Mouse (Mus musculus) CH12.LX (cell line): ENCODE measurements at regions not wholly inside any gene's neighbourhood (a gene's known extent, or its start where the extent isn't known, plus 50 kb on each side); places are given as distances from the start of the nearest gene placed in this dataset.

ENCODE experiments used
- DNase-seq: peaks from one replicate; pipeline ENCODE4 v3.0.0-alpha.2; 2013; ENCODE audit errors: extremely low read depth
- H3K27ac ChIP-seq: 2 replicates; pipeline ENCODE4 v1.5.1; 2012; ENCODE audit warnings: low read depth, mild to moderate bottlenecking, control low read depth, moderate library complexity; ENCODE audit not compliant: insufficient read depth
- H3K27me3 ChIP-seq: replicated peaks from 2 replicates; pipeline ENCODE3; 2012; ENCODE audit warnings: inconsistent platforms
- H3K36me3 ChIP-seq, 2 experiments: replicated peaks in 1 of 2; 2 replicates each; pipeline versions ENCODE3 to v1.6.1; 2012; ENCODE audit warnings: inconsistent platforms in 1 of 2, low read length in 1 of 2, mild to moderate bottlenecking in 1 of 2, mixed read lengths in 1 of 2, moderate library complexity in 1 of 2; ENCODE audit not compliant: control insufficient read depth in 1 of 2, insufficient read depth in 1 of 2
- H3K4me1 ChIP-seq, 2 experiments: 2 replicates each; pipeline ENCODE4 v1.6.1; 2012; ENCODE audit warnings: inconsistent platforms in 1 of 2, moderate library complexity in 1 of 2; ENCODE audit not compliant: insufficient read depth in 2 of 2, control insufficient read depth in 1 of 2
- H3K4me2 ChIP-seq: 2 replicates; pipeline ENCODE4 v1.6.1; 2012; ENCODE audit warnings: low read depth, mild to moderate bottlenecking, control low read depth; ENCODE audit not compliant: poor library complexity, insufficient read depth, severe bottlenecking
- H3K4me3 ChIP-seq, 3 experiments: fragments of 150-350 bp in 1 of 3; sonication (generic) in 1 of 3; replicated peaks in 1 of 3; 2 replicates each; pipeline versions ENCODE3 to v1.5.1; 2011 to 2012; ENCODE audit warnings: low read depth in 2 of 3, low read length in 2 of 3, mild to moderate bottlenecking in 2 of 3, moderate library complexity in 2 of 3, control low read depth in 1 of 3, improper control_type of control experiment in 1 of 3, inconsistent platforms in 1 of 3, mixed read lengths in 1 of 3; ENCODE audit not compliant: poor library complexity in 1 of 3
- H3K79me2 ChIP-seq: replicated peaks from 2 replicates; pipeline ENCODE4 v1.6.1; 2012; ENCODE audit warnings: mild to moderate bottlenecking, moderate library complexity; ENCODE audit not compliant: control insufficient read depth, poor library complexity, insufficient read depth, severe bottlenecking; ENCODE audit errors: extremely low read depth
- H3K9ac ChIP-seq: 2 replicates; pipeline ENCODE4 v1.6.1; 2012; ENCODE audit warnings: low read depth, mild to moderate bottlenecking, control low read depth, moderate library complexity; ENCODE audit not compliant: insufficient read depth
- H3K9me3 ChIP-seq: replicated peaks from 2 replicates; pipeline ENCODE3; 2012; ENCODE audit warnings: low read length, inconsistent platforms, mixed read lengths
- CHD1 ChIP-seq: IDR thresholded peaks from 2 replicates; pipeline ENCODE4 v1.6.1; 2012; ENCODE audit warnings: low read depth, low read length, improper control_type of control experiment, inconsistent platforms
- CHD2 ChIP-seq: IDR thresholded peaks from 2 replicates; pipeline ENCODE4 v1.6.1; 2011; ENCODE audit warnings: low read length, improper control_type of control experiment
- EP300 ChIP-seq: IDR thresholded peaks from 2 replicates; pipeline ENCODE4 v1.6.1; 2011; ENCODE audit warnings: low read length, improper control_type of control experiment
- HCFC1 ChIP-seq: IDR thresholded peaks from 2 replicates; pipeline ENCODE4 v1.6.1; 2012; ENCODE audit warnings: low read depth, mild to moderate bottlenecking, inconsistent platforms, low read length, improper control_type of control experiment
- MAX ChIP-seq: IDR thresholded peaks from 2 replicates; pipeline ENCODE4 v1.6.1; 2011; ENCODE audit warnings: low read length, improper control_type of control experiment
- MEF2A ChIP-seq: IDR thresholded peaks from 2 replicates; pipeline ENCODE4 v1.6.1; 2014; ENCODE audit warnings: low read depth, mild to moderate bottlenecking, inconsistent platforms, low read length, improper control_type of control experiment, borderline replicate concordance
- MXI1 ChIP-seq: IDR thresholded peaks from 2 replicates; pipeline ENCODE4 v1.6.1; 2011; ENCODE audit warnings: mild to moderate bottlenecking, low read depth, low read length, improper control_type of control experiment
- MYC ChIP-seq: IDR thresholded peaks from 2 replicates; pipeline ENCODE4 v1.6.1; 2011; ENCODE audit warnings: low read depth, mild to moderate bottlenecking, improper control_type of control experiment, low read length
- NELFE ChIP-seq: IDR thresholded peaks from 2 replicates; pipeline ENCODE4 v1.6.1; 2011; ENCODE audit warnings: low read depth, low read length, improper control_type of control experiment
- PAX5 ChIP-seq: IDR thresholded peaks from 2 replicates; pipeline ENCODE4 v1.6.1; 2012; ENCODE audit warnings: low read length, inconsistent platforms, mixed read lengths
- SIN3A ChIP-seq: IDR thresholded peaks from 2 replicates; pipeline ENCODE4 v1.6.1; 2012; ENCODE audit warnings: low read length, improper control_type of control experiment, inconsistent platforms
- TBP ChIP-seq: conservative IDR thresholded peaks from 2 replicates; pipeline ENCODE4 v1.6.1; 2011; ENCODE audit warnings: low read depth, low read length, improper control_type of control experiment
- UBTF ChIP-seq: IDR thresholded peaks from 2 replicates; pipeline ENCODE4 v1.6.1; 2012; ENCODE audit warnings: low read depth, mild to moderate bottlenecking, inconsistent platforms, low read length, improper control_type of control experiment, moderate library complexity
- USF2 ChIP-seq: conservative IDR thresholded peaks from 2 replicates; pipeline ENCODE4 v1.6.1; 2011; ENCODE audit warnings: low read depth, low read length, improper control_type of control experiment
- ZC3H11A ChIP-seq: IDR thresholded peaks from 2 replicates; pipeline ENCODE4 v1.6.1; 2012; ENCODE audit warnings: low read depth, mild to moderate bottlenecking, inconsistent platforms, low read length, improper control_type of control experiment
- dilution Hi-C: fragments of 300-500 bp; cut with MboI; formaldehyde crosslinking; loops from 2 replicates; pipeline ENCODE4 v1.14.3; 2020; ENCODE audit warnings: low sequenced_read_pairs; ENCODE audit not compliant: extremely low pct_unique_long_range_greater_than_20kb, extremely low pct_ligation_motif_present
- in situ Hi-C: fragments of 300-500 bp; cut with MboI; formaldehyde crosslinking; loops from 3 replicates; pipeline ENCODE4 v1.14.3; 2019; ENCODE audit warnings: low sequenced_read_pairs, low pct_ligation_motif_present, low pct_unique_long_range_greater_than_20kb, mixed read lengths

DNA sequence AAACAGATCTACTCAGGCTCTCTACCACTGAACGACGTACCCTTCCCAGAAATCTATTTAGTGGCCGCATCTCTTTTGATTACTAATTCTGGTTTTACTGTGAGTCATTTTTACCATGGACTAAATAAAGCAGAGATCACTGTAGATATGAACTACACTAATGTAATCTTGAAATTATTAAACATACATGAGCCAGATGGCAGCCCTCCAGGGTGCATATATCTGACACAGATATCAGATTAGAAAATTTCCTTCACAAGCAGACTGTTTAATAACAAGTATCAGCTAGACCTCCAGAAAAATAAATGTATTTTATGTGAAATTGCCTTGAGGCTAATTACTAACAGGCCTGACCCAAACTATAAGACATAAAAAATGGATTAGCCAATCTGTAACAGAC, 388.4 kb downstream of the Lmo7 start:
- dilution Hi-C loops = no loop called here
- no peak overlapping the region for H3K9ac ChIP-seq
- H3K4me3 ChIP-seq = no peak overlapping the region
- H3K27me3 ChIP-seq = no peaks in the 10 kb centered on the region
- no peaks in the 10 kb centered on the region for H3K36me3 ChIP-seq
- in situ Hi-C loops = no loop called here
- no peak for DNase-seq
- H3K79me2 ChIP-seq = no peaks in the 10 kb centered on the region
- H3K9me3 ChIP-seq = no peaks in the 10 kb centered on the region
- TF ChIP-seq SIN3A (no peak), USF2 (no peak), PAX5 (no peak), CHD1 (no peak), MXI1 (no peak), MAX (no peak), CHD2 (no peak), MEF2A (no peak), EP300 (no peak)
- no peak overlapping the region for H3K27ac ChIP-seq
- no peaks in the 10 kb centered on the region for H3K4me1 ChIP-seq
- H3K4me2 ChIP-seq = no peak overlapping the region

DNA sequence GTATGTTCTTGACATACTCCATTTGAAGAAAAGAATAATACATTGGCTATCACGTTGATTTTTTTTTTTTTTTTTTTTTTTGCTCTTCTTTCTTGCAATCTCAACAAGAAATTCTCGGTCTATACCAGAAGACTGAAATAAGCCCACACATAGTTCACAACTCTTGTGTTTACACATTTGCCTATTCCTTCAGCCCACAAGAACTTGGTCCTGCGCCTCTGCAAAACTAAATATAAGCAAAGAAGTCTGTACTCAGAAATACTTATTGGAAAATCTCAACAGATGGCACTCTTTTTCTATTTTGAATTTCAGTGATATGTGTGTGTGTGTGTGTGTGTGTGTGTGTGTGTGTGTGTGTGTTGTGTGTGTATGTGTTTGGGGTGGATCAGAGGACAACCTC, 376.4 kb downstream of the Lmo7 start:
- H3K4me3 ChIP-seq = no peak overlapping the region
- TF ChIP-seq HCFC1 = no peak
- no peak for TF ChIP-seq ZC3H11A
- TF ChIP-seq NELFE = no peak
- TF ChIP-seq SIN3A = no peak
- no peak for TF ChIP-seq UBTF
- no peak for TF ChIP-seq TBP
- no peak overlapping the region for H3K4me2 ChIP-seq
- no peaks in the 10 kb centered on the region for H3K79me2 ChIP-seq
- no peak overlapping the region for H3K9ac ChIP-seq
- dilution Hi-C loops (no loop called here), in situ Hi-C loops (no loop called here)
- H3K27ac ChIP-seq = no peak overlapping the region
- no peaks in the 10 kb centered on the region for H3K27me3 ChIP-seq
- DNase-seq = no peak
- no peaks in the 10 kb centered on the region for H3K4me1 ChIP-seq
- H3K36me3 ChIP-seq = no peaks in the 10 kb centered on the region
- no peaks in the 10 kb centered on the region for H3K9me3 ChIP-seq

DNA sequence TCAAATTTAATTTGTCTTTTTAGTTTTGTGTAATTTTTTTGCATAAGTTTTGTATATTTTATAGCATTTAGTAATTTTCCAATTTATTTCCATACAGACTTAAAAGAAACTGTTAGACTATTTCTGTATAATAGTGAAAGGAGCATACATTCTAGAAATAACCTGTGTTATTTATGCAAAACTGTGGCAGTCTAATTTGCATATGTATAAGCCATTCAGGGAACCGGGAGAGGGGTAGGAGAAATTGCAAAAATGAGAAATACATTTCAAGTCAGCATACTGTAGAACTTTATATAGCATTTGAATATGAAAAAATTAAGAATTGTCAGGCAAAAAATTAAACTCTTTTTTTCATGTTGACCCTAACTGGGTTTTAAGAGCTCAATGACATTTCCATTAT, 364.3 kb downstream of the Lmo7 start:
- Histone ChIP-seq H3K27ac (no peak overlapping the region), H3K79me2 (no peaks in the 10 kb centered on the region), H3K36me3 (no peaks in the 10 kb centered on the region), H3K9me3 (no peaks in the 10 kb centered on the region), H3K4me3 (no peak overlapping the region), H3K27me3 (no peaks in the 10 kb centered on the region), H3K4me2 (no peak overlapping the region), H3K9ac (no peak overlapping the region), H3K4me1 (peaks cover 0 to 12% of the 10 kb centered on the region in 2 experiments; a peak in 3 of 4 replicates)
- in situ Hi-C loops = no loop called here
- DNase-seq = peak; percentile 13
- dilution Hi-C loops = no loop called here
- no peak for TF ChIP-seq UBTF
- no peak for TF ChIP-seq MYC
- TF ChIP-seq ZC3H11A = no peak
- TF ChIP-seq CHD2 = no peak
